Mouse (Mus musculus) bone marrow macrophage, adult 2 months (primary cell): ENCODE results near the gene Ppig.

Experiments
- CTCF ChIP-seq: IDR thresholded peaks from 2 replicates; pipeline ENCODE4 v1.5.1; 2012; ENCODE audit warnings: low read depth, mild to moderate bottlenecking, low read length, moderate library complexity
- POLR2A ChIP-seq: IDR thresholded peaks from 2 replicates; pipeline ENCODE4 v1.6.1; 2012; ENCODE audit warnings: mild to moderate bottlenecking, low read depth, low read length, borderline replicate concordance

- TF ChIP-seq CTCF = no peak
- TF ChIP-seq POLR2A = no peak
Measured at GRCm38 (mm10) chr2:69763340-69763739, 41.0 kb downstream of the Ppig start.
